Mouse (Mus musculus): ENCODE measurements around the gene Slc48a1. TPM values are rescaled to one million over a fixed set of nuclear protein-coding genes. Genes with fewer than 3 reads are reported as not detected.
A peak's percentile ranks its signal among the peaks of the same experiment; 100 is the strongest.

Slc48a1 gene
- total and polyA plus RNA-seq, 3 experiments, result 116 to 299 TPM; not detected in 1

DNA sequence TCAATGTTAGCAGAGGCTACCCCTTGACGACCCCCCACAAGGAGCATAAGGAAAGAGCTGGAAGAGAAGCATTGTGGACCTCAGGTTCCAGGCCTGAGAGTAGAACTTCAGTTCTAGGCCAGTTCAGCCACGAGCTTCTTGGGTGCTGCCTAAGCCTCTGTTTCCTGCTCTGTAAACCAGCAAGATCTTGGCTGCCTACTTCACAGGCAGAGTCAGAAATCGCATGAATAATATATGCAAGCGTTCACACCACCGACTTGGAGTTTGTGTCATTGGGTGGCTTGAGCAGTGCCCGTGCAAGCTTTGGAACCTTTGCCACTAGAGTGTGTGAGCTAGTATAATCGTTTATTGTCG lies 58.6 kb downstream of the Slc48a1 start:
- peaks cover 98% of the 10 kb centered on the region for H3K79me2 ChIP-seq (ENCODE audit: control insufficient read depth, insufficient read depth, low read length, poor library complexity)
- no peak overlapping the region for H3K9ac ChIP-seq (ENCODE audit: control insufficient read depth, low read depth, low read length, poor library complexity, severe bottlenecking)
- H3K9me3 ChIP-seq (replicated peaks; ENCODE audit: insufficient read depth, low read length), result no peaks in the 10 kb centered on the region
- peak overlapping the region; percentile 28; the same call in 1 of the 2 replicates for H3K27ac ChIP-seq (ENCODE audit: control insufficient read depth, low read depth, low read length)
- H3K27me3 ChIP-seq (ENCODE audit: control insufficient read depth in 1 of 2, insufficient read depth in 2 of 2, low read length in 2 of 2), result no peaks in the 10 kb centered on the region
- H3K4me1 ChIP-seq (ENCODE audit: control insufficient read depth in 1 of 2, insufficient read depth in 2 of 2, low read length in 2 of 2), result peaks cover 46 to 83% of the 10 kb centered on the region in 2 experiments
- H3K4me3 ChIP-seq (ENCODE audit: control insufficient read depth in 1 of 2, insufficient read depth in 1 of 2, low read depth in 2 of 2, low read length in 2 of 2), result no peak overlapping the region
- TF ChIP-seq RAD21 (IDR thresholded peaks at IDR 0.05; ENCODE audit: low read depth, low read length) (no peak), KAT2A (conservative IDR thresholded peaks at IDR 0.05; ENCODE audit: low read depth, low read length) (no peak), MAFK (IDR thresholded peaks at IDR 0.05; ENCODE audit: borderline replicate concordance, low read depth, low read length) (no peak), NRF1 (IDR thresholded peaks at IDR 0.05; ENCODE audit: insufficient read depth, low read depth, low read length, poor library complexity, severe bottlenecking) (no peak), TBP (IDR thresholded peaks at IDR 0.05; ENCODE audit: low read depth, low read length) (no peak), ZKSCAN1 (IDR thresholded peaks at IDR 0.05; ENCODE audit: low read depth, low read length) (no peak), ZC3H11A (IDR thresholded peaks at IDR 0.05; ENCODE audit: low read depth, low read length) (no peak), GATA1 (IDR thresholded peaks at IDR 0.05; ENCODE audit: low read depth, low read length) (no peak)
- peaks cover 26 to 70% of the 10 kb centered on the region in 2 experiments for H3K36me3 ChIP-seq (ENCODE audit: control insufficient read depth in 1 of 2, insufficient read depth in 2 of 2, low read length in 2 of 2)
- no peak for DNase-seq (ENCODE audit: low read depth, low spot score)

DNA sequence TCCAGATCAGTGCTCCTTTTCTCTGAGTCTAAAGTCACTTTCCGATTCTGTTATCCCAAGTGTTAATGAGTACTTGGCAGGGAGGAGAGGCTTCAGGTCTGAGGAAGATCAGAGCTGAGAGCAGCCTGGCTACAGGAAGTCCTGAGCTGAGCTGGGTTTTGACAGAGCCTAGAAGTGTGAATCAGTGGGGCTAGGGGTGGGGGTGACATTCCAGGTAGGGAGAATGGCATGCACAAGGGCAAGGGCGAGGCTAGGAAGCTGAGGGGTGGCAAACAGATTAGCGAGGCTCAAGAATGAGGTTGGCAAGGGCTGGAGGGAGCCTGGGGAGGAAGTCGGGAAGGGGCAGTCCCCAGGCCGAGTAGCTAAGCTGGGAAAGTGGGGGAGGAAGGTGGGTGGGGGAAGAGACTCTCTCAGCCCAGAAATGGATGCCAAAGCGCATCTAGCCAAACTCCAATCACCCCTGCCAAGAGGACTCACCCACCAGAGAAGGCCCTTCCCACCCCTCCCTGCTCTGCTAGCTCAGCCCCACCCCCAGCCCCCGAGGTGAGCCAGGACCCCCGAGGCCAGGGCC lies 59.3 kb downstream of the Slc48a1 start:
- H3K4me1 ChIP-seq (ENCODE audit: control insufficient read depth in 1 of 2, insufficient read depth in 2 of 2, low read length in 2 of 2), result peaks cover 44 to 80% of the 10 kb centered on the region in 2 experiments
- peak overlapping the region; percentile 5; the same call in 1 of the 2 replicates for H3K9ac ChIP-seq (ENCODE audit: control insufficient read depth, low read depth, low read length, poor library complexity, severe bottlenecking)
- H3K79me2 ChIP-seq (ENCODE audit: control insufficient read depth, insufficient read depth, low read length, poor library complexity), result peaks cover 98% of the 10 kb centered on the region
- peaks cover 26 to 71% of the 10 kb centered on the region in 2 experiments for H3K36me3 ChIP-seq (ENCODE audit: control insufficient read depth in 1 of 2, insufficient read depth in 2 of 2, low read length in 2 of 2)
- H3K9me3 ChIP-seq (replicated peaks; ENCODE audit: insufficient read depth, low read length), result no peaks in the 10 kb centered on the region
- peak overlapping the region; percentile 28 for H3K27ac ChIP-seq (ENCODE audit: control insufficient read depth, low read depth, low read length)
- no peaks in the 10 kb centered on the region for H3K27me3 ChIP-seq (ENCODE audit: control insufficient read depth in 1 of 2, insufficient read depth in 2 of 2, low read length in 2 of 2)
- H3K4me3 ChIP-seq (ENCODE audit: control insufficient read depth in 1 of 2, insufficient read depth in 1 of 2, low read depth in 2 of 2, low read length in 2 of 2), result no peak overlapping the region
- TF ChIP-seq CHD2 (IDR thresholded peaks at IDR 0.05; ENCODE audit: low read length) (no peak), RCOR1 (IDR thresholded peaks at IDR 0.05; ENCODE audit: low read depth, low read length) (no peak), TCF12 (IDR thresholded peaks at IDR 0.05; ENCODE audit: low read depth, low read length) (no peak), JUND (IDR thresholded peaks at IDR 0.05; ENCODE audit: low read depth, low read length) (no peak), POLR2AphosphoS5 (IDR thresholded peaks at IDR 0.05; ENCODE audit: borderline replicate concordance, low read depth, low read length) (no peak), POLR2AphosphoS2 (IDR thresholded peaks at IDR 0.05; ENCODE audit: low read length) (no peak), ETS1 (IDR thresholded peaks at IDR 0.05; ENCODE audit: low read depth, low read length) (no peak), GABPA (IDR thresholded peaks at IDR 0.05; ENCODE audit: low read depth, low read length) (no peak), TBP (IDR thresholded peaks at IDR 0.05; ENCODE audit: low read depth, low read length) (no peak), GATA1 (IDR thresholded peaks at IDR 0.05; ENCODE audit: low read depth, low read length) (no peak), MYC (IDR thresholded peaks at IDR 0.05; ENCODE audit: low read depth, low read length) (no peak), BHLHE40 (IDR thresholded peaks at IDR 0.05; ENCODE audit: borderline replicate concordance, low read depth, low read length) (no peak), ZKSCAN1 (IDR thresholded peaks at IDR 0.05; ENCODE audit: low read depth, low read length) (no peak), E2F4 (IDR thresholded peaks at IDR 0.05; ENCODE audit: borderline replicate concordance, low read depth, low read length) (no peak), NRF1 (IDR thresholded peaks at IDR 0.05; ENCODE audit: insufficient read depth, low read depth, low read length, poor library complexity, severe bottlenecking) (no peak), KAT2A (conservative IDR thresholded peaks at IDR 0.05; ENCODE audit: low read depth, low read length) (no peak)
- no peak for DNase-seq (ENCODE audit: low read depth, low spot score)

Measured in MEL (cell line).